ENCODE assay signal across 23 mouse cellular contexts in the genomic region with DNA sequence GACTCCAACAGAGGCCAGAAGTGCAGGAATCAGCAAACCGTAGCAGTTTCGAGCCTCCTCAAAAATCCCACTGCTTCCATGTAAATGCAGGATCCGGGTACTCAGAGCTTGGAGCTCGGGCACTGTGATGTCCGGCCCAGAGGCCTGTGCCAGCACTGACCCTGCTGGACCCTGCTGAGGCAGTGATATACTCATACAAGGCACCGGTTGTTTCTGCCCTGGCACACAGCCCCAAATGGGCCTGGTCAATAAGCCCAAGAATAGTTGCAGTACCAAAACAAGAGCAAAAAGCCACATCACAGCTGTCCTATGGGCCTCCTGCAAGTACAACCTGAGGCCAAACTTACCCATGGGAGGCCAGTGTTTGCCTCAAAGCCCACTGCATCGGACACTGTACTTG. TPM values are rescaled to one million over a fixed set of nuclear protein-coding genes. Genes with fewer than 3 reads are reported as not detected.
DNase-seq lines count a peak whose midpoint lies in the region; ATAC-seq and TF ChIP-seq lines count a peak whose summit lies in the region.
"Had no signal": no experiment of that assay in that cellular context is flagged by ENCODE, and none has a peak within 500 bp of the region (broad histone marks: within the 10 kb centered on the region; RNA-seq: fewer than 3 reads in every experiment).

No protein-coding gene starts in this region.

- H3K36me3 ChIP-seq in embryonic facial prominence, embryonic 13.5 days = no peaks in the 10 kb centered on the region; the same call in 1 of the 2 replicates
- H3K36me3 ChIP-seq in embryonic facial prominence, embryonic 10.5 days (replicated peaks) = peaks cover 25% of the 10 kb centered on the region
- no peaks in the 10 kb centered on the region for H3K36me3 ChIP-seq in forebrain, embryonic 15.5 days
- no peaks in the 10 kb centered on the region for H3K36me3 ChIP-seq in forebrain, embryonic 11.5 days (ENCODE audit: control insufficient read depth, insufficient read depth, low read length)
- H3K36me3 ChIP-seq: embryonic facial prominence, embryonic 12.5 days; G1E; heart, embryonic 13.5 days had no signal

- no peak for ATAC-seq in embryonic facial prominence, embryonic 13.5 days (ENCODE audit: insufficient number of reproducible peaks, insufficient read depth, low FRiP score, low TSS enrichment, low read depth)
- no peak for ATAC-seq in forebrain, embryonic 15.5 days (replicated peaks)
- ATAC-seq in forebrain, embryonic 11.5 days (replicated peaks; ENCODE audit: low FRiP score) = no peak
- ATAC-seq: CD4-positive, CD25-positive, alpha-beta regulatory T cell, adult 4 months; hindbrain, postnatal 0 days had no signal

- peak overlapping the region; percentile 32; the same call in 1 of the 2 replicates for H3K9ac ChIP-seq in embryonic facial prominence, embryonic 13.5 days
- no peak overlapping the region for H3K9ac ChIP-seq in forebrain, embryonic 15.5 days (replicated peaks)
- H3K9ac ChIP-seq in forebrain, embryonic 11.5 days (ENCODE audit: low read length) = no peak overlapping the region
- H3K9ac ChIP-seq: embryonic facial prominence, embryonic 12.5 days; heart, embryonic 13.5 days had no signal

- peaks cover 92% of the 10 kb centered on the region for H3K4me1 ChIP-seq in embryonic facial prominence, embryonic 13.5 days
- H3K4me1 ChIP-seq in embryonic facial prominence, embryonic 10.5 days = peaks cover 90% of the 10 kb centered on the region
- peaks cover 94% of the 10 kb centered on the region for H3K4me1 ChIP-seq in forebrain, embryonic 15.5 days
- H3K4me1 ChIP-seq in forebrain, embryonic 11.5 days (replicated peaks; ENCODE audit: control insufficient read depth, insufficient read depth, low read length) = peaks cover 39% of the 10 kb centered on the region

- intact Hi-C loops in left cerebral cortex, adult 2 months (cut with DNase I) = no loop called here

- TF ChIP-seq CTCF in left cerebral cortex, adult 2 months (IDR thresholded peaks at IDR 0.05) = no peak

- H3K9me3 ChIP-seq in embryonic facial prominence, embryonic 13.5 days = no peaks in the 10 kb centered on the region
- H3K9me3 ChIP-seq in embryonic facial prominence, embryonic 10.5 days = peaks cover 6% of the 10 kb centered on the region; the same call in 1 of the 2 replicates
- H3K9me3 ChIP-seq in forebrain, embryonic 15.5 days = no peaks in the 10 kb centered on the region
- no peaks in the 10 kb centered on the region for H3K9me3 ChIP-seq in forebrain, embryonic 11.5 days (ENCODE audit: control insufficient read depth, low read length)
- H3K9me3 ChIP-seq: embryonic facial prominence, embryonic 12.5 days; heart, embryonic 13.5 days had no signal

- peak overlapping the region; percentile 25; the same call in 1 of the 2 replicates for H3K4me2 ChIP-seq in embryonic facial prominence, embryonic 13.5 days
- no peak overlapping the region for H3K4me2 ChIP-seq in forebrain, embryonic 15.5 days (replicated peaks)
- no peak overlapping the region for H3K4me2 ChIP-seq in forebrain, embryonic 11.5 days (ENCODE audit: low read depth, low read length, severe bottlenecking)
- H3K4me2 ChIP-seq: embryonic facial prominence, embryonic 12.5 days; heart, embryonic 13.5 days had no signal

- no peak for DNase-seq in embryonic facial prominence, embryonic 10.5 days (ENCODE audit: low spot score)
- DNase-seq in forebrain, embryonic 11.5 days (ENCODE audit: low spot score) = no peak
- peak; percentile 41 for DNase-seq in kidney, postnatal 14 days
- DNase-seq in kidney, postnatal 10 days = no peak
- no peak for DNase-seq in left cerebral cortex, adult 2 months (ENCODE audit: extremely low spot score in 1 of 2, low spot score in 2 of 2)
- no peak for DNase-seq in left cerebral cortex, adult 18-20 months (ENCODE audit: low spot score in 2 of 2)
- DNase-seq: adrenal gland, adult 8-10 months; adrenal gland, postnatal 36 days; B cell, adult 2 months; cerebellum, adult 2 months; cerebellum, postnatal 10 days; embryo, embryonic 11 days; gastrocnemius, postnatal 14 days; heart, postnatal 36 days had no signal

- peak overlapping the region; percentile 79; the same call in 1 of the 2 replicates for H3K27ac ChIP-seq in embryonic facial prominence, embryonic 13.5 days
- no peak overlapping the region for H3K27ac ChIP-seq in embryonic facial prominence, embryonic 10.5 days (replicated peaks)
- H3K27ac ChIP-seq in forebrain, embryonic 15.5 days (replicated peaks) = peak overlapping the region; percentile 60; the same call in 1 of the 2 replicates
- no peak overlapping the region for H3K27ac ChIP-seq in forebrain, embryonic 11.5 days (ENCODE audit: low read depth, low read length)
- H3K27ac ChIP-seq in left cerebral cortex, adult 2 months = peak overlapping the region; percentile 44; the same call in 1 of the 2 replicates
- H3K27ac ChIP-seq: embryonic facial prominence, embryonic 12.5 days; heart, embryonic 13.5 days; hindbrain, postnatal 0 days had no signal

- H3K27me3 ChIP-seq in embryonic facial prominence, embryonic 13.5 days = no peaks in the 10 kb centered on the region
- no peaks in the 10 kb centered on the region for H3K27me3 ChIP-seq in embryonic facial prominence, embryonic 10.5 days (replicated peaks; ENCODE audit: low read depth, poor library complexity, severe bottlenecking)
- H3K27me3 ChIP-seq in forebrain, embryonic 15.5 days = no peaks in the 10 kb centered on the region
- H3K27me3 ChIP-seq in forebrain, embryonic 11.5 days (ENCODE audit: control insufficient read depth, insufficient read depth, low read length) = no peaks in the 10 kb centered on the region
- H3K27me3 ChIP-seq: embryonic facial prominence, embryonic 12.5 days; heart, embryonic 13.5 days had no signal

- 72% methylated on average over 7 of the region's 7 CpGs for WGBS in embryonic facial prominence, embryonic 13.5 days
- WGBS in embryonic facial prominence, embryonic 10.5 days = 89% methylated on average over 7 of the region's 7 CpGs
- 80% methylated on average over 7 of the region's 7 CpGs for WGBS in forebrain, embryonic 15.5 days
- WGBS in forebrain, embryonic 11.5 days = 91% methylated on average over 7 of the region's 7 CpGs

- no peak overlapping the region for H3K4me3 ChIP-seq in embryonic facial prominence, embryonic 13.5 days
- no peak overlapping the region for H3K4me3 ChIP-seq in embryonic facial prominence, embryonic 10.5 days
- no peak overlapping the region for H3K4me3 ChIP-seq in forebrain, embryonic 15.5 days
- H3K4me3 ChIP-seq in forebrain, embryonic 11.5 days (ENCODE audit: low read depth, low read length) = no peak overlapping the region
- no peak overlapping the region for H3K4me3 ChIP-seq in left cerebral cortex, adult 2 months
- H3K4me3 ChIP-seq: embryonic facial prominence, embryonic 12.5 days; heart, embryonic 13.5 days had no signal

RNA-seq across cellular contexts. Expression of a gene that starts 36.4 kb away (rescaled TPM):
- polyA plus RNA-seq in embryonic facial prominence, embryonic 13.5 days (2015; fragmentation: Nextera tagmentation; extraction: Ambion mirVana) = 35.7 and 40.6 TPM in 2 replicates
- 7.3 and 10.4 TPM in 2 replicates for polyA plus RNA-seq in embryonic facial prominence, embryonic 10.5 days (2016; fragmentation: Nextera tagmentation; extraction: Ambion mirVana)
- polyA plus RNA-seq in forebrain, embryonic 15.5 days (2015; fragmentation: Nextera tagmentation; extraction: Ambion mirVana) = 109 and 117 TPM in 2 replicates
- 19.4 and 24.2 TPM in 2 replicates for polyA plus RNA-seq in forebrain, embryonic 11.5 days (2014; fragmentation: Nextera tagmentation; extraction: Ambion mirVana)
- 10 to 100 TPM; 57.8 to 69.0 TPM for total RNA-seq in left cerebral cortex, adult 2 months (2021)
- 10 to 100 TPM; 60.4 to 75.6 TPM for total RNA-seq in left cerebral cortex, adult 18-20 months (2021)
- total RNA-seq: common myeloid progenitor, adult 5-6 weeks; gastrocnemius, adult 18-20 months had no signal
- polyA plus RNA-seq: G1E had no signal

Comparison
In these comparisons a context has a peak if more than half of its experiments do, and no peak if none do; other contexts are left out.
1. H3K27ac ChIP-seq: peak in embryonic facial prominence, embryonic 13.5 days (single experiment), forebrain, embryonic 15.5 days (single experiment) and left cerebral cortex, adult 2 months (single experiment); none in embryonic facial prominence, embryonic 10.5 days (single experiment) and forebrain, embryonic 11.5 days (single experiment).